Mouse (Mus musculus) mouse trophoblast stem cell (cell line): ENCODE results near the gene Srrm2.
"Not testable (repeated sequence)": the region's sequence is repeated elsewhere in the genome, so short reads cannot be mapped to it uniquely, and the experiment has no call there.

Source experiments
- in situ Hi-C, 2 experiments: fragments of 300-500 bp; cut with MseI, MboI; formaldehyde crosslinking; loops; 2 replicates in 1 of 2; 3 replicates in 1 of 2; pipeline ENCODE4 v1.15.1; 2025

Gene Srrm2

DNA sequence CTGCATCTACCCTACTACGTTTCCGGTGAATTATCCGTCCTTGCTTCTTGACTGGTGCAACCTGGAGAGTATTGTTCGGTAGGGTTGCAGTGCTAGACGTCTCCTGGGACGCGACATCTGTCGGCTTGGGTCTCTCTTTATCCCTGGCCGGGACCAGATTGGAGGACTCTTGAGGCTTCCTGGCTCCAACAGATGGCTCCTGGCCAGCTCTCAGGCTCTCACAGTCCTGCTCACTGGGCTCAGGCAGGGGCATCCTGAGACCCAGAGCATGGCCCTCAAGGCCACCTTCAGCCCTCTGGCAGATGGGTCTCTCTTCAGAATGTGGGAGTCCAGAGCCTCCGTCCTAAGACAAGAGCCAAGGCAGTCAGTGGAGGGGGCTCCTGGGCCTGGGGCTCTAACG lies 27.4 kb upstream of the Srrm2 start:
- in situ Hi-C loops, result no loop called here

DNA sequence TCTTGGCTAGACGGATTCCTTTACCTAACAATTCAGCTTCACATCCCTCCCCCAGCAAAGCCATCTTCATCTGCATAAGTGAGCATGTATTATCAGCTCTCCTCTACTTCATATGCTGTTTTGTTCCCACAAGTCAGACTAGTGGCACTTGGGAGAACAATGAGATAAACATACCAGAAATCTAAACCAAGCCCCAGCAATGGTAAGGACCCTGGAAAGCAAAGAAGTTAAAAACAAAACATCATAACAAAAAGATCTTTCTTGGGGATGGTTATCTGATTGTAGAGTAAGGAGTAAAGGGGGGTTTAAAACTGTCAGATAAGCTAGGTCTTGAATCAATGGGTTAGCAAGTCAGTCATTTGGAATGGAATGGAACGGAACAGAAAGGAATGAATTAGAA lies 19.8 kb upstream of the Srrm2 start:
- in situ Hi-C loops, result no loop called here

DNA sequence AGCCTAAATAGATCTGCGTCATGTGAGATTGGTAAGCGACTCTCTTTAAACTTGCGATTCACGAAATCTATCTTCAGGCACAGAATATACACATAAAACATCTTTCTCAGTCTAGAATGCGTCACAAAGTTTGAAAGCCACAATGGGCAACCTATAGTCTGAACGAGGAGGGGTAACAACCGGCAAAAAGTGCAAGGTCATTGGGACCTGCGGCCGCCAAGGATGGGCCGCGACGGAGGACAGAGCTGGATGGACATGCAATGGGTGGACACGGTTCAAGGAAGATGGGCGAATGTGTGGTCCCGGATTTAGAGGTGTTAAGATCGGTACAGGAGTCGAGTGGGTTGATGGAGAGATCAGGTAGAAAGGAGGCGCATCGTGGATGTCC lies 19.4 kb upstream of the Srrm2 start:
- in situ Hi-C loops, result no loop called here

DNA sequence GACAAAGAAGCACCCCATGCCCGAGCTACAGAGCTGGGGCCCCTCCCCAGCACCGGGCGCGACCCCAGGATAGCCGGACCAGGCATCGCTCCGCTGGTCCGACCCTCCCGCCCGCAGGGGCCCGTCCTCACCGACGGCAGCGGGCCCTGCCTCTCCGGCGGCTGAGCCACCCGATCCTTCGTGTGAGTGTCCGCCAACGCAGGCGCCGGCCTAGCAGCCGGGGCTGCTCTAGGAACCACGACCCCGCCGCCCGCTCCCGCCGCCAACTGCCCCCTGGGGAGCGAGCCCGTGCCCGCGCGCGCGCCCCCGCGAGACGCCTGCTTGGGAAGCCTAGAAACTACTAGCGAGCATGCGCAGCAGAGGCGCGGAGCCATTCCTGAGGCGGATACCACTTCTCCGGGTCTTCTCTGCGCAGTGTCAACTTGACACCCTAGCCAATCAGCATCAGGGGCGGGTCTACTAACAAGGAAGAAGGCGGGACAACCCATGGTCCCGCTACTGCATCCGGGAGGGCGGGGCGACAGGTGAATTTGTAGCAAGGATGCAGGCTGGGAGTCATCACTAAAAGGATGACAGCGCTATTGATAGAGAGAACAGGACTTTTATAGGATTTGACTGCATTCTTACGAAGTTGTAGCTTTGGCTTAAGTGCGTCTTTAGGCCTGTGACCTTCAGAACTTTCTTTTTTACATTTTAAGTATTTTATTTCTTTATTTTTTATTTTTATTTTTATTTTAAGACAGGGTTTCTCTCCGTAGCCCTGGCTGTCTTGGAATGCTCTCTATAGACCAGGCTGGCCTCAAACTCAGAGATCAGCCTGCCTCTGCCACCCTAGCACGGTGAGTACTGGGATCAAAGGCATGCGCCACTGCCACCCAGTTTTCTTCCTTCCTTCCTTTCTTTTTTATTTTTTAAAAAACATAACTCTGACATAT lies 18.8 kb upstream of the Srrm2 start, which contains the start of gene Flywch1:
Gene Flywch1 (minus strand): TSS at position 319 of the 935 bp plus-strand sequence.
- in situ Hi-C loops, result no loop called here

DNA sequence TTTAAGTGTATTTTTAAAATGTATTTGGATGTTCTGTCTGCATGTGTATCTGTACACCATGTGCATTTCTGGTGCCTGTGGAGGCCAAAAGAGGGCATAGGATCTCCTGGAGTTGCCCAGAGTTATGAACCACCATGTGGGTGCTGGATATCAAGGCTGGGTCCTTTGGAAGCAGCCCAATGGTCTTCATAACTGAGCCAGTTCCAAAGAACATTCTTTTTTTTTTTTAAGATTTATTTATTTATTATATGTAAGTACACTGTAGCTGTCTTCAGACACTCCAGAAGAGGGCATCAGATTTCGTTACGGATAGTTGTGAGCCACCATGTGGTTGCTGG lies 18.1 kb upstream of the Srrm2 start:
- in situ Hi-C loops, result not testable (repeated sequence)

DNA sequence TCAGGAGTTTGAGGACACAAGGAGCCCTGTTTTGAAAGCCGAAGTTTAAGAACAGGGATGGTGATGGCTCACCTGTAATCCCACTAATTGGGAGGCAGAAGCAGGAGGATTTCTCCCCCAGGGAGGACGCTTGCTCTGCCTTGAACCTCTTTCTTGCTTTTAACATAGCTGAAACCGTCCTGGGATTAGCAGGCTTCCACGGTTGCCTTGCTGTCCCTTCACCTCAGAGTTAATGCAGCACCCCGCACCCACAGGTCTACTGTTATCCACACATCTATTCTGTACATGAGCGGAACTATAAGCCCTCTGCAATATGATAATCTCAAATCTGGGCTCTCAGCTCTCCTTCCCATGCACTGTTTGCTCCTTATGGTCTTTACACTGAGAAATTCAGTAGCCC lies 16.7 kb upstream of the Srrm2 start:
- in situ Hi-C loops, result no loop called here

DNA sequence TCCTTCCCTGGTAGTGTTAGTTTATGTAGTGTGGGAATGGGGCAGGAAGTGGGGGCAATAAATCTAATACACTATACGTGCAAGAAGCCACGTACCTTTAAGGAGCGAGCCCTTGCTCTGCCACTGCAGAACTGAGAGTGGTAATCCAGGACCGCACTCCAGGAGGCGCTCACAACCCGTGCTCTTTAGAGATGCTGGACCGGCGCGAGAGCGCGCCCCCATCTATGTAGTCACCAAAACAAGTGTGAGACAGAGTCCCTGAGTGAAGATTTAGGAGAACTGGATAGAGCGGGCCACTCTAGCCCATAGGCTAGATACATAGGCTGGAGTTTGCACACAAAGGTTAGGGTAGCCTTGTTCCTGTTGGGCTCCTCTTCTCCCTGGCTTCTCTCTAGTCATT lies 16.2 kb upstream of the Srrm2 start:
- in situ Hi-C loops, result no loop called here

DNA sequence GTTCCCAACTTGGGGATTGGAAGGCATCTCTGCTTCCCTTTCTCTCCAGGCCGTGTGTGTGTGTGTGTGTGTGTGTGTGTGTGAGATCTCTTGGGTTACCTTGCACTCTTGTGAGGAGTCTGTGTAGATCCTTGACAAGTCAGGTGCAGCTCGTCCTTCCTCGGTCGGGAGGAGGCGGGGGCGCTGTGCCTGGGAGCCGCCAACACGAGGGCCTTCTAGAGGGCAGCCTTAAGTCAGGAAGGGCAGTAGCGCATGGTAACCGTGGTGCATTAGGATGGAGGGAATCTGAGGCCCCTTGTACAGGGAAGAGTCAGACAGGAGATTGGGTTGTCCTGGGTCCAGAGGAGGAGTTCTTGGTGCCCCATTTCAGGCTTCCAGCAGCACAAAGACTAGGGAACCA lies 14.1 kb upstream of the Srrm2 start:
- in situ Hi-C loops, result no loop called here

DNA sequence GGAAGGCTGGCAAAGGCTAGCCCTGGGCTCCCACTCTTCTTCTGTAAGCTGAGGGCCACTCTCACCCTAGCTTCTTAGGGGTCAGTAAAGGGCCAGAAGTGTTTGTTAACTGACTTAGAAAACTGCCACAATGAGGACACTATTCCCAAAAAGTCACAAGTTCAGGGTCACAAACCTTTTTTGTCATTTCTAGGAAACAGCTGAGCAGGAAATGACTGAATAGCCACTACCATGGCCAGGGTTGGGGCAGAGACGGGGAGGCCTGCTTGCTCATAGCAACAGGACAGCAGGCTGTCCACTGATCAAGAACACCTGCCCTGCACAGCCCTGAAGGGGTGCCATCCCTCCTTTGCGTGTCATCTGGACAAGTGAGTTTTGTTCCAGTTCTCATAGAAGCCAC lies 13.2 kb upstream of the Srrm2 start:
- in situ Hi-C loops, result no loop called here

DNA sequence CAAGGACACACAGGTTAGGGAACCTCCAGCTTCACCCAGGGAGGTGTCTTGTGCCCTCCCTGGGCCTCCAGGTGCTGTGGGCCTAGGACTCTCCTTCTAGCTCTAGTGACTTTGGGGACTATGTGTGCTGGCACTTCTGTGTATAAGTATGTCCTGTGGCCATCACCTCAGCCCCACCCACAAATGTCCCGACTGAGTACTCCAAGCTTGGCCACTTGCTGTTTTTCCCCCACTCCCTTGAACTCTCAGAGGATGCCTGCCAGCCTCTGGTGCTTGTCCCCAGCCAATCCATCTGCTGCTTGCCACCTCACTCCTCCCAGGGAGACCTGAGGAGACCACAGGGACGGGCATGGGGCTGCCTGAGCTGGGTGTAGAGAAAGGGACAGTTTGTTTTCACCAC lies 11.9 kb upstream of the Srrm2 start:
- in situ Hi-C loops, result no loop called here

DNA sequence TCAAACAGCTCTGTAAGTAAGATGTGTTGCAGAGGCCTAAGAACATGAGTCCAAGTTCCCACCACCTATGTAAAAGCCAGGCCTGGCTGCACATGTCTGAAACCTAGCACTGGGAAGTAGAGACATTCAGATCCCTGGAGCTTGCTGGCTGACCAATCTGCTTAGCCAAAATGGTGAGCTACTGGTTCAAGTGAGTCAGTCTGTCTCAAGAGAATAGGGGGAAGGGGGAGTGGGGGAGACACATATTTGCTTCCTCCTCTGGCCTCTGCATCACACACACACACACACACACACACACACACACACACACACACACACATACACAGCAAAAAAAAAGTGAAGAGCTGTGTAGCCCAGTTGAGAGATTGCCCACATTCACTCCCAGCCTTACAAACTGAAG lies 7.0 kb upstream of the Srrm2 start:
- in situ Hi-C loops, result no loop called here

DNA sequence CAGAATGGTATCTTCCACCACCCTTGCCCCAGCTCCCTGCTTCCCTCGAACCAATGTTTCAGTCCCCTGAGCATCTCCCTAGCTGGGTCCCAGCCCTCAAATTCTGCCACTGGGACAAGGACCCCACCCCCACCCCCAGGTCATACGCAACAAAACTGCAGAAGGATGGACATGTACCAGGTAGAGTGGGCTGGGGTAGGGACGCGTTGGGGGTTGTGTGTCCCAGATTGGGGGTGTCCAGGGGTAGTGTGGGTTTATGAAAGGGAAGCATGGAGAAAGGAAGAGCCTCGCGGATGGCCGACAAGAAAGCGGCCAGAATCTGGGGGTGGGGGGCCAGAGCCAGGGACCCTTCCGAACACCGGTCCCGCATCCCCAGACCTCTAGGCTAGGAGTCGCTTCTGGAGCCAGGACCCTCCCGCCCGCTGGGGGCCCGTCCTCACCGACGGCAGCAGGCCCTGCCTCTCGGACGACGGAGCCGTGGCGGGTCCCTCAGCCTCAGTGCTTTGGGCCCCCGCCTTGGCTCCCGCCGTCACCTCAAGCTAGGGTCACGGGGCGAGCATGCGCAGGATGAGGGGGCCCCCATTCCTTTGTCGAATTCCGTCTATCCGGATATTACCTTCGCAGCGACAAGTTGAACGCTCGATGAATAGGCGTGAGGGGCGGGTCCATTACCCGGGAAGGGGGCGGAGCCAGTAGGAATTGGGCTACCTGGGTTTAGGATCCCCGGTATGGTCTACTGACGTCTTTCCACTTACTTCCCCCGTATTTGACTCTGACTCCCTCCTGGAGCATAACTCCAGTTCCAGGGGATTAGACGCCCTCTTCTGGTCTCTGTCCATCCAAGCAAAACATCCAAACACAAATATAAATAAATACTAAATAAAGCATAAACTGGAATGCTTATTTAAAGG lies 4.5 kb upstream of the Srrm2 start, which contains the start of gene Flywch2:
Gene Flywch2 (minus strand): TSS at position 521 of the 911 bp plus-strand sequence.
- in situ Hi-C loops, result no loop called here

DNA sequence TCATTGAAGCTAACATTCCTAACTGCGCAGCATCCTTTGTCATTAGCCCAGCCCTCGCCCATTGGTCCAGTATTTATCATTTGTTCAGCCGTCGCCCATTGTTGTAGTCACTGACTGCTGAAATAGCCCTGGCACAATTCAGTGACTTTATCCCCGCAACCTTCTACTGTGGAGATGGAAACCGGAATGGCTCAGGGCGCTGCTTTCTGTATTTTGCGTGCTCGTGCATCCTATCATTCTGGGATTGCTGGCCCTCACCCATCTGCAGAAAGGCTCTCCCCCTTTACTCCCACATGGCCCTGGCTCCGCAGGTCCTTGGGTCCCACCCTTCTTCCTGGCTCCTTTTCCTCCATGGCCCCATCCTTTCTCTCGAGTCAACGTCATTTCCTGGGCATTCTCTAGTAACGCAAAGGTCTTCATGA lies 3.8 kb upstream of the Srrm2 start:
- in situ Hi-C loops, result no loop called here

DNA sequence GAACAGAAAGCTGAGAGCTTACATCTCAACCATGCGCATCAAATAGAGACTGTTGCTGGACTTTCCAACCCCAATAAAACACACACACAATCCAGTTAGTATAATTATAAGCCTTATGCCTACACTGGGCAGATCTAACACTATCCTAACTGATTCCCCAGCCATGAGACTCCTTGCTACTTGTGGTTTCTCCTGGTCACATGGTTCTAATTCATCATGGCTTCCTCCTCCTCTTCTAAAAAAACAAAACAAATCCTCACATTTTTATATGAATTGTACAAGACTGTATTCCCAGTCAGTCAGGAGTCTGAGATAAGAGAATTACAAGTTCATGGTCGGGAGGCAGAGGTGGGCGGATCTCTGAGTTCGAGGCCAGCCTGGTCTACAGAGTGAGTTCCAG lies 1.4 kb upstream of the Srrm2 start:
- in situ Hi-C loops, result no loop called here

DNA sequence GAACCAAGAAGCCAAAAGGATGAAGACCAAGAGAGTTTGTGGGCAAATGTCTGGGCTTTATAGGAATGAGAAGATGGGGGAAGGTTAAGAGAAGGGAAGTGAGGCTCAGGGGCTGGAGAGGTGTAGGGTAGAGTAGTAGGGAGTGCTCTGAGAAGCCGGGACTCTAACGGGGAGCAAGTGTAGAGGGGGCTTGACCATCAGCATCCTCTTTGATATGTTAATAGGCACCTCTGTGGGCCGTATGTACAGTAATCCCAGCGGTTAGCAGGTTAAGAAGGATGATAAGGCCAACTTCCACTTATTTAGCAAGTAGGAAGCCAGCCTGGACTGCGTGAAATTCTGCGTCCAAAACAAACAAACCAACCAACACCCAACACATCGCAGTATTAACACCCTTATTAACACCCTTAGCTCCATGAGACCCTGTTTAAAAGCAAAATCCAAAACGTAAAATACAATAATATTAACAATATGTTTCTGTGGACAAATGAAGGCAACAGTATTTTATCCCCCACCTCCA lies 523 bp upstream of the Srrm2 start:
- in situ Hi-C loops, result no loop called here

DNA sequence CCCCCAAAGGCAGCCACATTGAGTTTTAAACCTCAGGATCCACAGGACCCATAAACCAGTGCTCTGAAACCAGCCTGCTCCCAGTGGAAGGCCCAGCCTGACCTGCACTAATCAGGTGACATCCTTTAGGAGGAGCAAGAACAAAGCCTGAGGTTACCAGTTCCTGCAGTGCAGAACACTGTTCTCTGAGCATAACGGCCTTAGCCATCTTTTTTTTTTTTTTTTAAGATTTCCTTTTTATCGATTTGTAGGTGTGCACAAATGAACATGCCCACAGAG lies 686 bp downstream of the Srrm2 start:
- in situ Hi-C loops, result no loop called here

DNA sequence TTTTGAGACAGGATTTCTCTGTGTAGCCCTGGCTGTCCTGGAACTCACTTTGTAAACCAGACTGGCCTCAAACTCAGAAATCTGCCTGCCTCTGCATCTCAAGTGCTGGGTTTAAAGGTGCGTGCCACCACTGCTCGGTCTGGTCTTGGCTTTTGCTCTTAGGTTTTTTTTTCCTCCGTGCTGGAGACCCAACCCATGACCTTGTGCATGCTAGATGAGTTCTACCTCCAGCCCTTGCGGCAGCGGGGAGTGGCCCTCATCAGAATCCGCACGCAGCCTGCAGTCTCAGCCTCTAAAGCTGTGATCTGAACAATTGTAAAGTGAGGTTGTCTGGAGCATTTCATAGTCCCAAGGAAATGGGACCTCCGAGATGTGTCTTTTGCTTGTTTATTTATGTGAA lies 5.0 kb downstream of the Srrm2 start:
- in situ Hi-C loops, result no loop called here

DNA sequence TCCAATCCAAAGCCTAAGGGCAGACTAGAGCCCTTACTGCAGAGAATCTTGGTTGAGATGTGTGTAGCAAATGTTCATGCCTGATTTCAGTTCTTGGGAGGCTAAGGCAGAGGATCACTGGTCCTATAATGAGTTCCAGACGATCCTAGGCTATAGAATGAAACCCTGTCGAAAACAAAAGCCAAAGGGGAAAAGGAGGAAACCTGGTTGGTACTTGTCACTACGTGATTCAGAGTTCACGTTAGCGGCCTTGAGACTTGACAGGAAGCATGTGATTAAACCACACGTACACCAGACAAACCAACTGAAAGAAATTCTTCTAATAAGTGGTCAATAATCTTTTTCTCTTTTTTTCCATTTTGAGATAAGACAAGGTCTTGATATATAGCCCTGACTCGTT lies 7.0 kb downstream of the Srrm2 start:
- in situ Hi-C loops, result no loop called here

DNA sequence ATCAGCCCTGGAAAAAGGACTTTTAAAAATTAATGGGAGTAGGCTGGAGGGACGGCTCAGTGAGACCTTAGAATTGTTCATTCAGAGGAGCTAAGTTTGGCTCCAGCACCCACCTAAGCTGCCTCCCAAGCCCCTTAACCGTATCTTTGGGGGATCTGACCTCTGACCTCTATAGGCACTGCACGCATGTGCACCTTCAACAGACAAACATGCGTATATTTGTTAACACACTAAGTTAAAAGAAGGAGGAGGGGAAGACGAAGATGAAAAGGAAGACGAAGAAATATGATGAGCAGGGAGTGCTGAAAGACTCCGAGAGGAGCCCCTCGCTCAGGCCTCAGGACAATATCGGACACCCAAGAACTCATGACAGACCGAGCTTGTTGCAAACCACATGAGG lies 11.3 kb downstream of the Srrm2 start:
- in situ Hi-C loops, result no loop called here

DNA sequence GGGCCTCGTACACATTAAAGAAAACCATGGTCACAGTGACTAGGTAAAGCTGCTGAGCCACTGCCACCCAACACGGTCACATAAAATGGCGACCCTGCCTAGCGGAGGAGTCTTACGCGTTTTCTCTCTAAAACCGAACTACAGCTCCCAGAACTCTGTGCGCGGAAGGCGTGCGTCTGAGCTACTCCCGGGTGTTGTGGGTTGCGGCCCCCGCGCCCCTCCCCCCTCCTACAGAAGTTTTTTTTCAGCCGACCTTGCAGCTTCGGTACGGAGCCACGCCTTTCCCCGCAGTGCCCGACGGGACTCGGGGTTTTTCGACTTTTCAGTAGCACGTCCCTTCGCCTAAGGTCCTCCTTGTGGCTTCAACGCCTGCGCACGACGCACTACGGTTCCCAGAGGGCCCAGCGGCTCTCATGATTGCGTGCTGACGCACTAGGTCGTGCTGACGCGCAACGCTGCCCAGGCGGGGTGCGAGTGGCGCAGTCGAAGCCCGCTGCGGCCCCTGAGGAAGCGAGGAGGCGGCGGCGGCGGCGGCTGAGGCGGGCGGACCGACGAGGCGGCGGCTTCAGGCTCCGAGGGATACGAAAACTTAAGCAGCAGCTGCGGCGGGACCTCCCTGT lies 12.5 kb downstream of the Srrm2 start:
- in situ Hi-C loops, result no loop called here

DNA sequence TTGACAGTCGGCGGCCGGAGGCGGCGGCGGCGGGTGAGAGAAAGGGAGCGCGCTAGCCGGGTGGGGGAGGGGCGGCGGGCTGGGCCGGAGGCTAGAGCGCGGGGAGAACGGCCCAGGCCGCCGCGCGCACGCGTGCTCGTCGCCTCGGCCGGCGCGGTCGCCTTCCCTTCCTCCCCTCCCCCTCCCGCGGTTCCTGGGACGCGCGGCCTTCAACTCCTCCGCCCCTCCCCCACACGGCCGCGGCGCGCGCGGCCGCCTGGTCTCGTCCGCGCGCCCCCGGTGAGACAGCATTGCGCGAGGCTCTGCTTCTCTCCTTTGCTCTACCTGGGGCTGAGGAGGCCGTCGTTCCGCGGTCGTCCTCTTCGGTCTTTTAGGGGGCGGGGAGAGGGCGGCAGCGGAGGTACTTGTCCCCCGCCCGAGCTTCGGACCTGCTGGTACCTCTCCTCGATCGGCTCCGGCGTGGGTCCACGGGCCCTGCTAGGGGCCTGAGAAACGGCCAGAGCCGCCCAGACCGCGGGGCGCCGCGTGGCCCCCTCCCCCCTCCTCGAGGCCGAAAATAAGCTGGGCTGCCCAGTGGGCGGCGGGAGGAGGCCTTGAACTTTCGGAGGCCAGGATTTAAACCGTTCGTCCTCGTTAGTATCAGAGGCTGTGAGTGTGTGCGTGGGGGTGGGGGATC lies 13.2 kb downstream of the Srrm2 start:
- in situ Hi-C loops, result no loop called here
